Mouse (Mus musculus): Measurements from ENCODE around the gene Kirrel3. TPM values are rescaled to one million over a fixed set of nuclear protein-coding genes. Genes with fewer than 3 reads are reported as not detected.

Gene Kirrel3
- polyA plus RNA-seq, 1 experiment, result 10.9 TPM

- no peak for DNase-seq (ENCODE audit: low read depth)
Observed at GRCm38 (mm10) chr9:34884325-34884724, 398.6 kb downstream of the Kirrel3 start.

- no peak for DNase-seq (ENCODE audit: low read depth)
Observed at GRCm38 (mm10) chr9:34884942-34885341, 399.2 kb downstream of the Kirrel3 start.

GRCm38 (mm10) chr9:34886746-34887145 lies 401.1 kb downstream of the Kirrel3 start:
- DNase-seq (ENCODE audit: low read depth), result no peak

GRCm38 (mm10) chr9:34887196-34887595 lies 401.5 kb downstream of the Kirrel3 start:
- no peak for DNase-seq (ENCODE audit: low read depth)

- no peak for DNase-seq (ENCODE audit: low read depth)
Observed at GRCm38 (mm10) chr9:34888298-34888697, 402.6 kb downstream of the Kirrel3 start.

- DNase-seq (ENCODE audit: low read depth), result no peak
Observed at GRCm38 (mm10) chr9:34901216-34901615, 415.5 kb downstream of the Kirrel3 start.

GRCm38 (mm10) chr9:34901888-34902287 lies 416.2 kb downstream of the Kirrel3 start:
- no peak for DNase-seq (ENCODE audit: low read depth)

- DNase-seq (ENCODE audit: low read depth), result no peak
Observed at GRCm38 (mm10) chr9:34905164-34905563, 419.5 kb downstream of the Kirrel3 start.

GRCm38 (mm10) chr9:34908040-34908439 lies 422.3 kb downstream of the Kirrel3 start:
- no peak for DNase-seq (ENCODE audit: low read depth)

GRCm38 (mm10) chr9:34911838-34912237 lies 426.1 kb downstream of the Kirrel3 start:
- DNase-seq (ENCODE audit: low read depth), result no peak

GRCm38 (mm10) chr9:34912273-34912972 lies 426.7 kb downstream of the Kirrel3 start:
- DNase-seq (ENCODE audit: low read depth), result no peak

GRCm38 (mm10) chr9:34912996-34913395 lies 427.3 kb downstream of the Kirrel3 start:
- DNase-seq (ENCODE audit: low read depth), result no peak

GRCm38 (mm10) chr9:34918976-34919375 lies 433.3 kb downstream of the Kirrel3 start:
- no peak for DNase-seq (ENCODE audit: low read depth)

- DNase-seq (ENCODE audit: low read depth), result no peak
Observed at GRCm38 (mm10) chr9:34920116-34920515, 434.4 kb downstream of the Kirrel3 start.

- DNase-seq (ENCODE audit: low read depth), result peak; percentile 76
Observed at GRCm38 (mm10) chr9:34921941-34922340, 436.2 kb downstream of the Kirrel3 start.

- DNase-seq (ENCODE audit: low read depth), result peak; percentile 50
Observed at GRCm38 (mm10) chr9:34922716-34923115, 437.0 kb downstream of the Kirrel3 start.

GRCm38 (mm10) chr9:34923134-34923931 lies 437.6 kb downstream of the Kirrel3 start:
- DNase-seq (ENCODE audit: low read depth), result peak; percentile 80

GRCm38 (mm10) chr9:34925616-34926015 lies 439.9 kb downstream of the Kirrel3 start:
- DNase-seq (ENCODE audit: low read depth), result no peak

GRCm38 (mm10) chr9:34930371-34930770 lies 444.7 kb downstream of the Kirrel3 start:
- DNase-seq (ENCODE audit: low read depth), result no peak

GRCm38 (mm10) chr9:34938140-34938539 lies 452.4 kb downstream of the Kirrel3 start:
- no peak for DNase-seq (ENCODE audit: low read depth)

- DNase-seq (ENCODE audit: low read depth), result no peak
Observed at GRCm38 (mm10) chr9:34939621-34940020, 453.9 kb downstream of the Kirrel3 start.

GRCm38 (mm10) chr9:34942122-34942831 lies 456.6 kb downstream of the Kirrel3 start:
- DNase-seq (ENCODE audit: low read depth), result no peak

Measured in gonadal fat pad, adult 2 months (tissue).